Mouse (Mus musculus) spleen, adult 2 months (tissue): ENCODE results near the gene Dcst1. TPM values are rescaled to one million over a fixed set of nuclear protein-coding genes. Genes with fewer than 3 reads are reported as not detected.

Experiments used
- DNase-seq, 2 experiments: peaks; one replicate each; pipeline versions ENCODE4 v3.0.0 to v3.0.0-alpha.2; 2012 to 2021; ENCODE audit warnings: low spot score in 2 of 2, low read depth in 1 of 2
- H3K27ac ChIP-seq: fragments of 200-500 bp; 2 replicates; pipeline ENCODE4 v1.5.1; 2012; ENCODE audit warnings: low read length, inconsistent platforms; ENCODE audit not compliant: insufficient read depth
- H3K27me3 ChIP-seq: fragments of 200-500 bp; 2 replicates; pipeline ENCODE4 v1.6.1; 2012; ENCODE audit warnings: mild to moderate bottlenecking, moderate library complexity, low read length, inconsistent platforms; ENCODE audit not compliant: control insufficient read depth, insufficient read depth
- H3K36me3 ChIP-seq: fragments of 200-500 bp; 2 replicates; pipeline ENCODE4 v1.6.1; 2012; ENCODE audit warnings: mild to moderate bottlenecking, low read length, inconsistent platforms; ENCODE audit not compliant: control insufficient read depth, insufficient read depth
- H3K4me1 ChIP-seq: fragments of 200-500 bp; 2 replicates; pipeline ENCODE4 v1.6.1; 2011; ENCODE audit warnings: inconsistent platforms; ENCODE audit not compliant: control insufficient read depth, insufficient read depth, insufficient read length
- H3K4me3 ChIP-seq: fragments of 200-500 bp; 2 replicates; pipeline ENCODE4 v1.5.1; 2011; ENCODE audit warnings: mild to moderate bottlenecking, inconsistent platforms; ENCODE audit not compliant: insufficient read depth, insufficient read length; ENCODE audit errors: extremely low read depth
- CTCF ChIP-seq: fragments of 200-500 bp; IDR thresholded peaks from 2 replicates; pipeline ENCODE4 v1.5.1; 2011; ENCODE audit warnings: mild to moderate bottlenecking, inconsistent platforms; ENCODE audit not compliant: insufficient read depth, insufficient read length, insufficient replicate concordance; ENCODE audit errors: extremely low read depth
- POLR2A ChIP-seq: fragments of 200-500 bp; IDR thresholded peaks from 2 replicates; pipeline ENCODE4 v1.6.1; 2011; ENCODE audit warnings: low read depth, low read length, inconsistent platforms
- WGBS: fragments of 180-500 bp; shearing (Covaris S2); methylation state at CpG from one replicate; pipeline ENCODE4 v1.1.7; 2018; 5-methylcytosine and 5-hydroxymethylcytosine counted together
- polyA plus RNA-seq: library from polyadenylated mRNA; depleted of rRNA; stranded (reverse); fragments of >200 nt; gene quantifications from 2 replicates; pipeline ENCODE4 v1.2.3, GENCODE M21; 2012

The Dcst1 gene
- polyA plus RNA-seq, 1 experiment, result 0.29 TPM

GRCm38 (mm10) chr3:89360237-89360636, 4.8 kb downstream of the Dcst1 start:
- TF ChIP-seq CTCF (no peak), POLR2A (no peak)
- Histone ChIP-seq H3K27ac (no peak overlapping the region), H3K4me1 (peaks cover 3% of the 10 kb centered on the region; the same call in 1 of the 2 replicates), H3K4me3 (no peak overlapping the region), H3K36me3 (no peaks in the 10 kb centered on the region), H3K27me3 (no peaks in the 10 kb centered on the region)
- no peak for DNase-seq
- WGBS, result 20% methylated on average over 3 of the region's 3 CpGs

GRCm38 (mm10) chr3:89359630-89360029, 5.4 kb downstream of the Dcst1 start:
- Histone ChIP-seq H3K4me3 (no peak overlapping the region), H3K27me3 (no peaks in the 10 kb centered on the region), H3K36me3 (no peaks in the 10 kb centered on the region), H3K27ac (no peak overlapping the region), H3K4me1 (peaks cover 3% of the 10 kb centered on the region; the same call in 1 of the 2 replicates)
- 84% methylated on average over 6 of the region's 6 CpGs for WGBS
- DNase-seq, result no peak
- TF ChIP-seq POLR2A (no peak), CTCF (no peak)

GRCm38 (mm10) chr3:89356029-89356428, 9.0 kb downstream of the Dcst1 start:
- peaks cover 3% of the 10 kb centered on the region; the same call in 1 of the 2 replicates for H3K4me1 ChIP-seq
- H3K36me3 ChIP-seq, result no peaks in the 10 kb centered on the region
- no peak for DNase-seq
- H3K27me3 ChIP-seq, result no peaks in the 10 kb centered on the region
- no peak overlapping the region for H3K4me3 ChIP-seq
- TF ChIP-seq POLR2A, result no peak
- WGBS, result 75% methylated on average over 9 of the region's 9 CpGs
- no peak overlapping the region for H3K27ac ChIP-seq

DNA sequence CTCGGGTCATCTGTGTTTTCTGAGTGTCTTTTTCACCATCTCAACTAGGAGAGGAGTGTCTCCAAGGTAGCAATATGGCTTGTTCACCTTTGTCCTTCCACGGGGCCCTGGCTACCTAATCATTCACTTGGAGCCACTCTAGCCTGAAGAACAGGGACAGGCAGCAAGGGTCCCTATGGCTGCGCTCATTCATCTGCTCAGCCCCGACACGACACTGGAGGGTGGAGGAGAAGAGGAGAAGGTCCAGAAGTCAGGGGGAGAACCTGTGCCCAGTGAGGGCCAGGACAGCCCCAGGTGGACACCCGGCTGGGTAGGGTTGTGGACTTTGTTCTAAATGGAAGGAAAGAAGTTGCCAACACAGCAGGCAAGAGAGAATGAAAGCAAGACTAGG, 9.5 kb downstream of the Dcst1 start:
- H3K4me3 ChIP-seq, result no peak overlapping the region
- TF ChIP-seq POLR2A (no peak), CTCF (no peak)
- WGBS, result 80% methylated on average over 6 of the region's 6 CpGs
- no peak for DNase-seq
- H3K36me3 ChIP-seq, result no peaks in the 10 kb centered on the region
- H3K4me1 ChIP-seq, result peaks cover 3% of the 10 kb centered on the region; the same call in 1 of the 2 replicates
- no peak overlapping the region for H3K27ac ChIP-seq
- H3K27me3 ChIP-seq, result no peaks in the 10 kb centered on the region

DNA sequence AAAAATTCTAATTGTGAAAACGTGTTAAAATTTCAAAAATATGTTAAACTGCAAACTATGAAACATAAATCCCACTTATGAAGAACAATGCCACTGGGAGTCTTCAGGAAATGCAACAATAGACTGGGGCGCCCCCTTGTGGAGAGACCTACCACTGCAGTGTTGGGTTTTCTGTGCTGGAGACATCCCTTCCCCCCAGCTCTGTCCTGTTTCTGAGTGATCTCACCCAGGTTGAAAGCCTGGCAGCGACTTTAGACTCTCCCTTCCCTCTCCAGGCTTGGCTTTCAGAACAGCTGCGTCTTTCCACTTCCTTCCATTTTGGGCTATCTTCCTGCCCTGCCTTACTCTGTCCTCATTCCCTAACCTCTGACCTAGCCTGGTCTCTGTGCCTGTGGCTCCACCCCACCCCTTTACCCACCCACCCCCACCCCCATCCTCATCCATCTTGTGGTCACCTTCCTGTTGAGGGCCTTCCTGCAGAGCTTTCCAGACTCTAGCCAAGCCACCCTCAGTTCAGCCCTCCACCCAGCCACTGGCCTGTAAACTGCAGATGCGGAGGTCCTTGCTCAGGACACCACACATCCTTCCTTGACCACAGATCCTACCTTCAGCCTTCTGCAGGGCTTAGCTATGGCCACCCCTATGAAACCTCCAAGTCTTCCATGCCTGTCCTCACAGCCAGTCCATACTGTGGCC, 10.1 kb downstream of the Dcst1 start:
- Histone ChIP-seq H3K27me3 (no peaks in the 10 kb centered on the region), H3K27ac (no peak overlapping the region), H3K4me3 (no peak overlapping the region), H3K4me1 (peaks cover 6% of the 10 kb centered on the region), H3K36me3 (no peaks in the 10 kb centered on the region)
- TF ChIP-seq CTCF (peak; percentile 77; the same call in 1 of the 2 replicates), POLR2A (no peak)
- 19% methylated on average over 5 of the region's 5 CpGs for WGBS
- DNase-seq, result peak; percentile 45 to 75

- Histone ChIP-seq H3K4me3 (no peak overlapping the region), H3K27me3 (no peaks in the 10 kb centered on the region; the same call in 1 of the 2 replicates), H3K36me3 (no peaks in the 10 kb centered on the region), H3K27ac (no peak overlapping the region), H3K4me1 (peaks cover 6% of the 10 kb centered on the region)
- WGBS, result 86% methylated on average over 5 of the region's 5 CpGs
- TF ChIP-seq CTCF (no peak), POLR2A (no peak)
- DNase-seq, result no peak
Measured at GRCm38 (mm10) chr3:89351271-89351670, 13.8 kb downstream of the Dcst1 start.

GRCm38 (mm10) chr3:89349869-89350501, 15.1 kb downstream of the Dcst1 start, which contains the start of gene Adam15:
Gene Adam15 (minus strand): TSS chr3:89349996.
- Histone ChIP-seq H3K27me3 (no peaks in the 10 kb centered on the region; the same call in 1 of the 2 replicates), H3K4me3 (peak within 1 kb of the TSS; percentile 71), H3K4me1 (peaks cover 6% of the 10 kb centered on the region), H3K27ac (peak within 1 kb of the TSS; percentile 38; the same call in 1 of the 2 replicates), H3K36me3 (no peaks in the 10 kb centered on the region)
- peak; percentile 49 to 84 for DNase-seq
- TF ChIP-seq POLR2A (no peak), CTCF (no peak)
- WGBS, result under 1% methylated on average over 59 of the region's 59 CpGs
